Mouse (Mus musculus): ENCODE measurements around the gene Mfsd7a.

The Mfsd7a gene

DNA sequence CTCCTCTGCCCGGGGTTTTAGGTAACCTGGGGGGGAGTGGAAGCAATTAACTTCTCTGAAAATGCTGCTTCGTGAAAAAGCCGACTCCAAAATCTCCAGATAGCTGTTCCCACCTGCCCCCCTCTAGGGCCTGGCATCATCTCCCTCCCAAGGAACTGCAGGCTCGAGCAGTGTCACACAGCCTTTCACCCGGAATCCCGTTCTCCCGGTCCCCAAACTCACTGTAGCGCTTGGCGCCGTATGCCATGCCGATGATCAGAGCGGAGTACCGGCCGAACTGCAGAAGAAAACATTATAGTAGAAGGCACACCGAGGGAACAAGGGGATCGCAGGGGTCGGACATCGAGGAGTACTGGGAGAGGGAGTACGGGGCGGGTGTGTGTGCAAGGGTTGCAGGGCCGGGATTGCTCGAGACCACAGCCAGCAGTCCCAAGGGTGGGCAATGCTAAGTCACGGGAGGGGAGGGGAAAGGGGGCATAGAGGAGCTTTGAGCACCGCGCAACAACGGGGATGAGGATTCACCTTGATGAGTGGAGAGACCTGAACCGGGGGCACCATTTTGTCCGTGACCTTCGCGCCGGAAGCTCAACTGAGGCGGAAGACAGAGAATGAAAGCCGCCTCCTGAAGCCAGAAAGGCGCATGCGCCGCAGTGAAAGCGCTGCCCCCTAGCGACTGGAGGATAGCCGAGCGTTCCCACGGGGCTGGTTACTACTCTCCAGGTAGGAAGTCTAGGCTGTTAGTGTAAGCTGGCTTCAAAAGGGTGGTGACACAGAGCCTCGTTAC lies 14.7 kb downstream of the Mfsd7a start, which contains the start of gene Atp5k:
Gene Atp5k (minus strand): TSS at position 645 of the 784 bp plus-strand sequence.
- in situ Hi-C loops (cut with MboI, MseI), result loop anchor here (10.0 kb wide), 1 partner anchor 221 kb away; no protein-coding TSS in a partner anchor

DNA sequence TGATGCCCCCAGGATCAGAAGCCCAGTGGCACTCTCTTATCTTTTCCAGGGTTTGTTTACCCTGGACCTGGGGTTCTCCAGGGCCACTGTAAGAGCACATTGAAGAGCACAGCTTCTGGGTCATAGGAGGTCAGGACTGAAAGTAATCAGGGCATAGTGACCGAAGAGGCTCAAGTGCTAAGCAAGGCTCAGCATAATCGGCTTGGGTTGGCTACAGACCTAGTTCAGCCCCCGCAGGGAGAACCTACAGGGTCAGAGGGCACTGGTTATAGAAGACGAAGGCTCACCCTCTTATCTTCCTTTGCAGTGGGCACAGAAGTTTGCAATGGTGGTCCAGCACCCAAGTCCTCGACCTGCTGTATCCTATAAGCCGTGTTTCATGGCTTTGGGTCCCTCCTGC lies 17.5 kb downstream of the Mfsd7a start:
- in situ Hi-C loops (cut with MboI, MseI), result loop anchor here (10.0 kb wide), 1 partner anchor 224 kb away; no protein-coding TSS in a partner anchor

GRCm38 (mm10) chr5:108427186-108427585 lies 21.5 kb downstream of the Mfsd7a start:
- in situ Hi-C loops (cut with MboI, MseI), result no loop called here

GRCm38 (mm10) chr5:108423427-108423826 lies 25.3 kb downstream of the Mfsd7a start:
- in situ Hi-C loops (cut with MboI, MseI), result no loop called here

DNA sequence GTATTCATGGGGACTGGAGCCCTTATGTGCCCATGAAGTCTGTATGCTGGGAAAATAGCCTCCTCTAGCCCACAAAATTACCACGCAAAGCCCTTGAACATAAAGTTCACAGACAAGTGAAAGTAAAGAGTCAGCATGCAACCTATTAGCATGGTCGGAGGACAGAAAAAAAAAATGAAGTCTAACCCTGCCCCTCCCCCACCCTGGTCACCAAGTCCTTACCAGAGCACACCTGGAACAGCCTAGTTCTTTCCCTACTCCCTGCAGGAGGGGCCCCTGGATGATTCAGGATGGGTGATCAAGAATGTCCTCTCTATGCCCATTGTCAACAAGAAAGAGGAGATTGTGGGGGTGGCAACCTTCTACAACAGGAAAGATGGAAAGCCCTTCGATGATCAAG lies 25.9 kb downstream of the Mfsd7a start:
- in situ Hi-C loops (cut with MboI, MseI), result no loop called here

GRCm38 (mm10) chr5:108414711-108415110 lies 34.0 kb downstream of the Mfsd7a start:
- in situ Hi-C loops (cut with MboI, MseI), result no loop called here

DNA sequence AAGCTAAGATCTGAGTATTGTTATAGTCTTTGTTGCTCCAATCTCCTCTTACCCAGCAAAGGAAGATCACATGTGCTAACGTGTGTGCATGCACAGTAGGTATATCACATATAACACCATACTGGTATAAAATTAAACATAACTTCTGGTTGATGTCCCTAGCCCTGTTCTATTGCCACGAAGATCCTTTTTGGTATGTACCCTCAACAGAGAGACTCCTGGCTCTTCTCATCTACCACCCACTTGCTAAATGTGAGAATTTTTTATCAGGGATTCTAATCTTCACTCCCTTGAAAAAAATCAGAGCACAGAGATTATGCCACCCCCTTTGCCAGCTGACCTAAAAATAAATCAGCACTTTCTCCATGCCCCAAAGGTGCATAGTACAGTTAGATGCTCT lies 41.7 kb downstream of the Mfsd7a start:
- in situ Hi-C loops (cut with MboI, MseI), result no loop called here

DNA sequence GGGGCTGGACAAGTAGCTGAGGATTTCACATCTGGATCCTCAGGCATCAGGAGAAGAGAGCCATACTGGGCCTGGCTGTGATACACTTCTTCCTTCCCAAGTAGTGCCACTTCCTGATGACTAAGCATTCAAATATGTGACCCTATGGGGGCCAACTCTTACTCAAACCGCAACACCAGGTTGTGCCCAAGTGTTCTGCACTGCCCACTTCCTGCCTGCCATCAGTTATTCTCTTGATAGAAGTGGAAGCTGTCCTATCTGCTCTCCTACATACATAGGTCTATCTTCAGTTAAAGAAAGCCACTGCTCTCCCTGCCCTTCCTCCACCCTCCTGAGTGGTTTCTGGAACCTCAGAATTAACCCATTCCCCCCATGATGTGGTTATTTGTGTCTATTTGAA lies 43.2 kb downstream of the Mfsd7a start:
- in situ Hi-C loops (cut with MboI, MseI), result no loop called here

DNA sequence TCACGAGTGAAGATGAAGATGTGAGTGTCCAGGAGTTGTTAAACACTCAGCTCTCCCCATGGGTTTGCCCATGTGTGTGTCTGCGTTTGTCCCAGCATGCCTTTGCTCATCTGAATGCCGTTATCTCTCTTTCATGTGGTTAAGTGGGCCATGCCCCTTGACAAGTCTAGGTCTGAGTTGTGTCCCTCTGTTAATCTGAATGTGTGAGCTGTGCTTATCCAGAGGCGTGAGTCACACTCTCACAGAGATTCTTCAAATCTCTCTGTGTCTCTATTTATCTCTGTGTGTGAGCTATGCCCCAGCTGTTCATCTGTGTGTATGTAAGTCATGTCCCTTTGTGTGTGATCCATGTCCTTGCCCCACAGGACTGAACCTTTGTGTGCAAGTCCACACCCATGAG lies 45.2 kb downstream of the Mfsd7a start:
- in situ Hi-C loops (cut with MboI, MseI), result no loop called here
